Mouse (Mus musculus) MEL (cell line): ENCODE data around the gene Cul4a. TPM values are rescaled to one million over a fixed set of nuclear protein-coding genes. Genes with fewer than 3 reads are reported as not detected.

Experiments used
- DNase-seq: peaks from one replicate; pipeline ENCODE4 v3.0.0; 2011; ENCODE audit warnings: low read depth, low spot score
- H3K27ac ChIP-seq: 2 replicates; pipeline ENCODE4 v1.5.1; 2012; ENCODE audit warnings: low read depth, mild to moderate bottlenecking, control low read depth, low read length, moderate library complexity; ENCODE audit not compliant: control insufficient read depth
- H3K27me3 ChIP-seq, 2 experiments: fragments of 150-350 bp in 1 of 2; sonication (generic) in 1 of 2; 2 replicates each; pipeline ENCODE4 v1.6.1; 2012; ENCODE audit warnings: low read length in 2 of 2, mild to moderate bottlenecking in 2 of 2, improper control_type of control experiment in 1 of 2, moderate library complexity in 1 of 2; ENCODE audit not compliant: insufficient read depth in 2 of 2, control insufficient read depth in 1 of 2
- H3K36me3 ChIP-seq, 2 experiments: 2 replicates each; pipeline ENCODE4 v1.6.1; 2012 to 2014; ENCODE audit warnings: low read length in 2 of 2, improper control_type of control experiment in 1 of 2, inconsistent platforms in 1 of 2, mild to moderate bottlenecking in 1 of 2; ENCODE audit not compliant: insufficient read depth in 2 of 2, control insufficient read depth in 1 of 2
- H3K4me1 ChIP-seq, 2 experiments: fragments of 150-350 bp in 1 of 2; sonication (generic) in 1 of 2; 2 replicates each; pipeline ENCODE4 v1.6.1; 2012; ENCODE audit warnings: low read length in 2 of 2, improper control_type of control experiment in 1 of 2, mild to moderate bottlenecking in 1 of 2; ENCODE audit not compliant: insufficient read depth in 2 of 2, control insufficient read depth in 1 of 2
- H3K4me3 ChIP-seq, 2 experiments: fragments of 150-350 bp in 1 of 2; sonication (generic) in 1 of 2; 2 replicates each; pipeline ENCODE4 v1.5.1; 2012; ENCODE audit warnings: low read depth in 2 of 2, low read length in 2 of 2, mild to moderate bottlenecking in 2 of 2, moderate library complexity in 2 of 2, control low read depth in 1 of 2, improper control_type of control experiment in 1 of 2; ENCODE audit not compliant: control insufficient read depth in 1 of 2, insufficient read depth in 1 of 2
- H3K79me2 ChIP-seq: 2 replicates; pipeline ENCODE4 v1.6.1; 2012; ENCODE audit warnings: mild to moderate bottlenecking, low read length, moderate library complexity; ENCODE audit not compliant: control insufficient read depth, poor library complexity, insufficient read depth
- H3K9ac ChIP-seq: 2 replicates; pipeline ENCODE4 v1.6.1; 2012; ENCODE audit warnings: low read depth, mild to moderate bottlenecking, control low read depth, low read length, moderate library complexity; ENCODE audit not compliant: control insufficient read depth, poor library complexity, severe bottlenecking
- H3K9me3 ChIP-seq: fragments of 150-350 bp; sonication (generic); replicated peaks from 2 replicates; pipeline ENCODE4 v1.6.1; 2012; ENCODE audit warnings: mild to moderate bottlenecking, low read length, improper control_type of control experiment, moderate library complexity; ENCODE audit not compliant: insufficient read depth
- BHLHE40 ChIP-seq: IDR thresholded peaks from 2 replicates; pipeline ENCODE4 v1.6.1; 2012; ENCODE audit warnings: low read depth, mild to moderate bottlenecking, inconsistent platforms, low read length, improper control_type of control experiment, borderline replicate concordance
- CHD2 ChIP-seq: IDR thresholded peaks from 2 replicates; pipeline ENCODE4 v1.6.1; 2011; ENCODE audit warnings: low read length, improper control_type of control experiment
- E2F4 ChIP-seq: IDR thresholded peaks from 2 replicates; pipeline ENCODE4 v1.6.1; 2011; ENCODE audit warnings: low read depth, low read length, improper control_type of control experiment, borderline replicate concordance
- ELF1 ChIP-seq: IDR thresholded peaks from 2 replicates; pipeline ENCODE4 v1.6.1; 2014; ENCODE audit warnings: low read depth, mild to moderate bottlenecking, inconsistent platforms, low read length, improper control_type of control experiment, moderate library complexity
- EP300 ChIP-seq, 2 experiments: IDR thresholded peaks; 2 replicates each; pipeline ENCODE4 v1.6.1; 2011; ENCODE audit warnings: improper control_type of control experiment in 2 of 2, low read length in 2 of 2, low read depth in 1 of 2, mild to moderate bottlenecking in 1 of 2
- ETS1 ChIP-seq: IDR thresholded peaks from 2 replicates; pipeline ENCODE4 v1.6.1; 2012; ENCODE audit warnings: low read depth, mild to moderate bottlenecking, inconsistent platforms, low read length, improper control_type of control experiment, moderate library complexity
- GATA1 ChIP-seq: IDR thresholded peaks from 2 replicates; pipeline ENCODE4 v1.6.1; 2011; ENCODE audit warnings: low read depth, low read length, improper control_type of control experiment
- HCFC1 ChIP-seq: IDR thresholded peaks from 2 replicates; pipeline ENCODE4 v1.6.1; 2012; ENCODE audit warnings: low read depth, mild to moderate bottlenecking, inconsistent platforms, low read length, improper control_type of control experiment, moderate library complexity
- MAFK ChIP-seq: IDR thresholded peaks from 2 replicates; pipeline ENCODE4 v1.6.1; 2011; ENCODE audit warnings: low read depth, mild to moderate bottlenecking, low read length, improper control_type of control experiment, borderline replicate concordance
- MAX ChIP-seq: IDR thresholded peaks from 2 replicates; pipeline ENCODE4 v1.6.1; 2011; ENCODE audit warnings: low read length, improper control_type of control experiment
- MAZ ChIP-seq: IDR thresholded peaks from 2 replicates; pipeline ENCODE4 v1.6.1; 2012; ENCODE audit warnings: low read depth, mild to moderate bottlenecking, inconsistent platforms, low read length, improper control_type of control experiment
- MXI1 ChIP-seq: IDR thresholded peaks from 2 replicates; pipeline ENCODE4 v1.6.1; 2011; ENCODE audit warnings: mild to moderate bottlenecking, low read depth, low read length, improper control_type of control experiment
- MYB ChIP-seq: IDR thresholded peaks from 2 replicates; pipeline ENCODE4 v1.6.1; 2011; ENCODE audit warnings: mild to moderate bottlenecking, low read depth, low read length, improper control_type of control experiment
- MYC ChIP-seq: IDR thresholded peaks from 2 replicates; pipeline ENCODE4 v1.6.1; 2011; ENCODE audit warnings: low read depth, mild to moderate bottlenecking, low read length, improper control_type of control experiment, moderate library complexity
- NELFE ChIP-seq: IDR thresholded peaks from 2 replicates; pipeline ENCODE4 v1.6.1; 2011; ENCODE audit warnings: low read depth, low read length, improper control_type of control experiment
- POLR2A ChIP-seq, 2 experiments: IDR thresholded peaks; 2 replicates each; pipeline ENCODE4 v1.6.1; 2011 to 2012; ENCODE audit warnings: low read length in 2 of 2, mild to moderate bottlenecking in 2 of 2, control low read depth in 1 of 2, improper control_type of control experiment in 1 of 2, low read depth in 1 of 2, moderate library complexity in 1 of 2; ENCODE audit not compliant: control insufficient read depth in 1 of 2, insufficient read depth in 1 of 2, poor library complexity in 1 of 2
- POLR2AphosphoS2 ChIP-seq: IDR thresholded peaks from 2 replicates; pipeline ENCODE4 v1.6.1; 2011; ENCODE audit warnings: low read length, improper control_type of control experiment
- RAD21 ChIP-seq: IDR thresholded peaks from 2 replicates; pipeline ENCODE4 v1.6.1; 2011; ENCODE audit warnings: mild to moderate bottlenecking, low read depth, low read length, improper control_type of control experiment
- RCOR1 ChIP-seq: IDR thresholded peaks from 2 replicates; pipeline ENCODE4 v1.6.1; 2012; ENCODE audit warnings: low read depth, mild to moderate bottlenecking, inconsistent platforms, low read length, improper control_type of control experiment
- SIN3A ChIP-seq: IDR thresholded peaks from 2 replicates; pipeline ENCODE4 v1.6.1; 2012; ENCODE audit warnings: low read length, improper control_type of control experiment, inconsistent platforms
- SMC3 ChIP-seq: IDR thresholded peaks from 2 replicates; pipeline ENCODE4 v1.6.1; 2011; ENCODE audit warnings: low read depth, low read length, improper control_type of control experiment
- TAL1 ChIP-seq: IDR thresholded peaks from 2 replicates; pipeline ENCODE4 v1.6.1; 2012; ENCODE audit warnings: mild to moderate bottlenecking, inconsistent platforms, low read length, moderate library complexity, mixed read lengths
- TBP ChIP-seq: IDR thresholded peaks from 2 replicates; pipeline ENCODE4 v1.8.0; 2011; ENCODE audit warnings: low read depth, low read length, improper control_type of control experiment
- TCF12 ChIP-seq: IDR thresholded peaks from 2 replicates; pipeline ENCODE4 v1.6.1; 2014; ENCODE audit warnings: low read depth, mild to moderate bottlenecking, inconsistent platforms, low read length, improper control_type of control experiment, moderate library complexity
- USF1 ChIP-seq: IDR thresholded peaks from 2 replicates; pipeline ENCODE4 v1.6.1; 2014; ENCODE audit warnings: low read depth, mild to moderate bottlenecking, inconsistent platforms, low read length, improper control_type of control experiment, moderate library complexity
- ZC3H11A ChIP-seq: IDR thresholded peaks from 2 replicates; pipeline ENCODE4 v1.6.1; 2012; ENCODE audit warnings: low read depth, mild to moderate bottlenecking, inconsistent platforms, low read length, improper control_type of control experiment
- ZKSCAN1 ChIP-seq: IDR thresholded peaks from 2 replicates; pipeline ENCODE4 v1.6.1; 2012; ENCODE audit warnings: low read depth, mild to moderate bottlenecking, inconsistent platforms, low read length, improper control_type of control experiment, moderate library complexity
- ZMIZ1 ChIP-seq: IDR thresholded peaks from 2 replicates; pipeline ENCODE4 v1.6.1; 2012; ENCODE audit warnings: low read depth, mild to moderate bottlenecking, inconsistent platforms, low read length, improper control_type of control experiment, moderate library complexity
- ZNF384 ChIP-seq: IDR thresholded peaks from 2 replicates; pipeline ENCODE4 v1.6.1; 2012; ENCODE audit warnings: low read depth, mild to moderate bottlenecking, inconsistent platforms, low read length, improper control_type of control experiment
- polyA plus RNA-seq, 2 experiments: library from polyadenylated mRNA; stranded (reverse) in 1 of 2; unstranded in 1 of 2; fragments of >175 nt in 1 of 2; fragments of >200 nt in 1 of 2; gene quantifications; 2 replicates each; pipeline versions ENCODE4 v1.2.1 to v1.2.4; 2012; ENCODE audit warnings: low replicate concordance in 2 of 2, low read depth in 1 of 2; ENCODE audit not compliant: insufficient read length in 2 of 2, insufficient read depth in 1 of 2, missing spikeins in 1 of 2
- total RNA-seq: library from RNA; depleted of rRNA; stranded (reverse); fragments of 300-350 nt; gene quantifications from 2 replicates; pipeline ENCODE4 v1.2.3, GENCODE M21; 2012

Cul4a gene
- total and polyA plus RNA-seq, 3 experiments, result 56.2 to 131 (median 81.4) TPM

DNA sequence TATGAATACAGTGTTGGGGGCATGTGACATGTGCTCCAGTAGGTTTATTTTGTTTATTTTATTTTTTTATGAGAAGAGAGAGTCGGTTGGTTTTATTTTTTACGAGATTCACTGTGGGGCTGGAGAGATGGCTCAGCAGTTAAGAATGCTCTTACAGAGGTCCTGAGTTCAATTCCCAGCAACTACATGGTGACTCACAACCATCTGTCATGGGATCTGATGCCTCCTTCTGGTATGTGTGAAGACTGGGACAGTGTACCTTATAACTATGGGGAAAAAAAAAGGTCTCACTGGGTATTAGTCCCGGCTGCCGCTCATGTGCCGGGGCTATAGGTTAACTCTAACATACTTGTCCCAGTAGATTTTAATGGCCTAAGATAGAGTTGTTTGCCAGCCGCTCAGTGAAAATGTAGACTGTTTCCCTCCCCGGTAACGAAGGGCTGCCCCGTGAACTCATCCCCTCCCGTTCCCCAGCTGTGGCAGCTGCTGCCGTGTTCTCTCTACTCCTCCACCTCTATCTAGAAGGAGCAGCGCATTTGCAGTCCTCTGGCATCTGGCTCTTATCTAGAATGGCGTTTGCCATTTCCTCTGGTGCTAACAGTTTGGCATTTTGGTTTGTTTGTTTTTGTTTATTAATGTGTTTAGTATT, 2.7 kb downstream of the Cul4a start:
- Histone ChIP-seq H3K36me3 (peaks cover 8 to 32% of the 10 kb centered on the region in 2 experiments), H3K4me3 (peak overlapping the region; percentile 12 to 36), H3K27me3 (no peaks in the 10 kb centered on the region)
- TF ChIP-seq USF1 (no peak), EP300 (IDR thresholded peaks at IDR 0.05; ENCODE audit: low read depth in 1 of 2, low read length in 2 of 2) (peak; percentile 70 to 92), MYB (peak; percentile 57), NELFE (peak; percentile 40; the same call in 1 of the 2 replicates), ELF1 (no peak), ZNF384 (no peak; the same call in 1 of the 2 replicates), MAZ (no peak), ZMIZ1 (0 out of 2 replicates have a peak, but pooled peaks have one; percentile 18), MXI1 (peak; percentile 57), TAL1 (peak; percentile 90), RAD21 (no peak), RCOR1 (no peak; the same call in 1 of the 2 replicates), MYC (0 out of 2 replicates have a peak, but pooled peaks have one; percentile 8), SMC3 (no peak), MAX (peak; percentile 60; the same call in 1 of the 2 replicates), POLR2A (IDR thresholded peaks at IDR 0.05; ENCODE audit: control insufficient read depth in 1 of 2, insufficient read depth in 1 of 2, low read depth in 1 of 2, low read length in 2 of 2, poor library complexity in 1 of 2) (peak in 1 of 2 experiments; percentile 39; a peak in 2 of 4 replicates), ZC3H11A (0 out of 2 replicates have a peak, but pooled peaks have one; percentile 6), SIN3A (peak; percentile 77), BHLHE40 (peak; percentile 14; the same call in 1 of the 2 replicates), GATA1 (peak; percentile 93), ZKSCAN1 (no peak), TBP (0 out of 2 replicates have a peak, but pooled peaks have one; percentile 27), TCF12 (peak; percentile 95), POLR2AphosphoS2 (no peak; the same call in 1 of the 2 replicates), MAFK (no peak), HCFC1 (no peak; the same call in 1 of the 2 replicates), ETS1 (peak; percentile 78), CHD2 (no peak), E2F4 (no peak)
- TF ChIP-seq, all 39 proteins: peak for 16
- Histone ChIP-seq H3K9me3 (no peaks in the 10 kb centered on the region), H3K27ac (peak overlapping the region; percentile 58), H3K9ac (peak overlapping the region; percentile 94), H3K4me1 (peaks cover 18 to 34% of the 10 kb centered on the region in 2 experiments), H3K79me2 (peaks cover 82% of the 10 kb centered on the region)
- DNase-seq, result peak; percentile 82
